Mouse (Mus musculus) thymus, adult 2 months (tissue): Measurements from ENCODE around the gene Rarb.

Experiments used
- CTCF ChIP-seq: fragments of 200-500 bp; IDR thresholded peaks from 2 replicates; pipeline ENCODE4 v1.5.1; 2012; ENCODE audit warnings: mild to moderate bottlenecking, control low read depth, low read length, moderate library complexity, borderline replicate concordance; ENCODE audit not compliant: control insufficient read depth, poor library complexity, insufficient read depth; ENCODE audit errors: extremely low read depth
- POLR2A ChIP-seq: fragments of 200-500 bp; IDR thresholded peaks from 2 replicates; pipeline ENCODE4 v1.6.1; 2012; ENCODE audit warnings: mild to moderate bottlenecking, low read length, control low read depth, moderate library complexity; ENCODE audit not compliant: control insufficient read depth, poor library complexity, insufficient read depth; ENCODE audit errors: extremely low read depth

- TF ChIP-seq POLR2A (no peak), CTCF (no peak)
Observed at GRCm38 (mm10) chr14:16439385-16440126, 379.4 kb downstream of the Rarb start.
